Mouse (Mus musculus) liver, embryonic 14.5 days (tissue): ENCODE results near the gene Pax5. TPM values are rescaled to one million over a fixed set of nuclear protein-coding genes. Genes with fewer than 3 reads are reported as not detected.
A peak's percentile ranks its signal among the peaks of the same experiment; 100 is the strongest.

ENCODE experiments used
- ATAC-seq: fragments of 200-750 bp; cut with Nextera tagmentation; 2 replicates; pipeline ENCODE4 v1.8.0; 2017; ENCODE audit warnings: moderate number of reproducible peaks, mild to moderate bottlenecking, moderate library complexity; ENCODE audit not compliant: insufficient read depth
- DNase-seq, 3 experiments: peaks; one replicate each; pipeline ENCODE4 v3.0.0-alpha.2; 2012 to 2013; ENCODE audit warnings: low read depth in 3 of 3, low spot score in 3 of 3
- H3K27ac ChIP-seq: fragments of 300-500 bp; sonication (generic); 2 replicates; pipeline ENCODE4 v1.5.1; 2014; ENCODE audit warnings: moderate library complexity, mild to moderate bottlenecking, control low read depth, inconsistent platforms
- H3K27me3 ChIP-seq: fragments of 300-500 bp; sonication (generic); 2 replicates; pipeline ENCODE4 v1.6.1; 2014; ENCODE audit warnings: mild to moderate bottlenecking, low read length, moderate library complexity; ENCODE audit not compliant: control insufficient read depth, insufficient read depth
- H3K36me3 ChIP-seq: fragments of 300-500 bp; sonication (generic); replicated peaks from 2 replicates; pipeline ENCODE4 v1.6.1; 2014; ENCODE audit warnings: low read depth; ENCODE audit not compliant: control insufficient read depth, insufficient read depth
- H3K4me1 ChIP-seq, 2 experiments: fragments of 200-500 bp in 1 of 2; fragments of 300-500 bp in 1 of 2; sonication (generic) in 1 of 2; replicated peaks; 2 replicates each; pipeline ENCODE4 v1.6.1; 2012 to 2014; ENCODE audit warnings: antibody characterized with exemption in 1 of 2, inconsistent platforms in 1 of 2, low read length in 1 of 2; ENCODE audit not compliant: control insufficient read depth in 2 of 2, insufficient read depth in 2 of 2
- H3K4me2 ChIP-seq: fragments of 300-500 bp; sonication (generic); 2 replicates; pipeline ENCODE4 v1.6.1; 2014; ENCODE audit warnings: low read depth, mild to moderate bottlenecking, control low read depth, moderate library complexity
- H3K4me3 ChIP-seq, 2 experiments: fragments of 200-500 bp in 1 of 2; fragments of 300-500 bp in 1 of 2; sonication (generic) in 1 of 2; 2 replicates each; pipeline ENCODE4 v1.5.1; 2012 to 2014; ENCODE audit warnings: low read depth in 2 of 2, low read length in 2 of 2, mild to moderate bottlenecking in 2 of 2, control low read depth in 1 of 2, inconsistent platforms in 1 of 2, moderate library complexity in 1 of 2; ENCODE audit not compliant: insufficient read depth in 1 of 2
- H3K9ac ChIP-seq: fragments of 300-500 bp; sonication (generic); replicated peaks from 2 replicates; pipeline ENCODE4 v1.6.1; 2014; ENCODE audit warnings: mild to moderate bottlenecking, control low read depth, moderate library complexity
- H3K9me3 ChIP-seq: fragments of 300-500 bp; sonication (generic); 2 replicates; pipeline ENCODE4 v1.6.1; 2016; ENCODE audit warnings: low read length, mixed read lengths; ENCODE audit not compliant: control insufficient read depth
- CTCF ChIP-seq: IDR thresholded peaks from 2 replicates; pipeline ENCODE4 v1.5.1; 2016; ENCODE audit warnings: antibody characterized with exemption, low read depth, control low read depth
- EP300 ChIP-seq: IDR thresholded peaks from 2 replicates; pipeline ENCODE4 v1.6.1; 2016; ENCODE audit warnings: antibody characterized with exemption, low read depth
- WGBS: fragments of 180-500 bp; shearing (Covaris S2); extraction: QIAGEN DNeasy Blood & Tissue Kit; methylation state at CpG from one replicate; pipeline ENCODE4 v1.1.7; 2014; ENCODE audit not compliant: insufficient replicate concordance; 5-methylcytosine and 5-hydroxymethylcytosine counted together
- polyA plus RNA-seq, 2 experiments: library from polyadenylated mRNA; depleted of rRNA in 1 of 2; stranded (reverse) in 1 of 2; unstranded in 1 of 2; fragments of >200 nt; fragmentation: Nextera tagmentation in 1 of 2; extraction: Ambion mirVana in 1 of 2; gene quantifications; 2 replicates each; pipeline versions ENCODE4 v1.2.1 to v1.2.3; 2012 to 2014

Pax5 gene
- polyA plus RNA-seq, 2 experiments: 0.05 to 0.12 TPM

DNA sequence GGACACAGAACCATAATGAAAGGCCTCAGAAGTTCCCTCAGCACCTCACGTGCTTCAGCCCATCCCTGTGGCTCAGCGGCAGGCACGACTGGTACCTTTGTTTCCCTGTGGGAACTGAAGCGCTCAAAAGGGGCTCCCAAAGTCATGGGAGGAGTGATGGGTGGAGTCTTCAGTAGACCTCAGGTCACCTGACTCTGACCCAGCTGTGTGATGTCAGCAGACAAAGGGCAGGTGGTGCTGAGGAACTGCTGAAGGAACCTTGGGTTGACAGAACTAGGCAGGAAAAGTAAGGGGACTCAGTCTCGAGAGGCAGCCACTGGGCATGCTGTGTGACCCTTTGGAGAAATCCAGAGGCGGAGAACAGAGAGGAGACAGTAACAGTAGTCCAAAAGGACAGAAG lies 41.7 kb downstream of the Pax5 start:
- ATAC-seq: no peak
- H3K27ac ChIP-seq: no peak overlapping the region
- H3K9me3 ChIP-seq: no peaks in the 10 kb centered on the region
- H3K4me3 ChIP-seq: no peak overlapping the region
- no peak for DNase-seq
- H3K4me1 ChIP-seq: no peaks in the 10 kb centered on the region
- H3K9ac ChIP-seq: no peak overlapping the region
- peaks cover 22% of the 10 kb centered on the region for H3K27me3 ChIP-seq
- H3K36me3 ChIP-seq: no peaks in the 10 kb centered on the region
- no peak overlapping the region for H3K4me2 ChIP-seq
- TF ChIP-seq CTCF: no peak
- TF ChIP-seq EP300: no peak
- 56% methylated on average over 6 of the region's 6 CpGs for WGBS

DNA sequence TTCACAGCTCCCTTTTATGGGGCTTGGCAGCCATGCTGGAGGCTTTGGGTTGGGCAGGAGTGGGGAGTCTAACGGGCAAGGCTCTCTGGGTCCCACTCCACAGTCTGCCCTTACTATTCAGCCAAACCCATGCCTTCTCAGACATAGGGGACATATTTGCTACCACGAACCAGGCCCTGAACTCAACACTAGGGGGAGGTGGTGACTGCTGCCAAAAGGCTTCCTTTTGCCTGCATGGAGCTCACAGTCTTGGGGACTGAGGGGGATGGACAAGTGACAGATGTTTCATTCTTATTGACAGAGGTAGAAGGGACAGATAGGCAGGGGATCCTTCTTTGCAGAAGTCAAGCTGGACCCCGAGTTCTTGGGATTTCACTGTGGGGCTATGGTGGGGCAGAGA lies 42.1 kb downstream of the Pax5 start:
- DNase-seq: no peak
- Histone ChIP-seq H3K9me3 (no peaks in the 10 kb centered on the region), H3K27me3 (peaks cover 26% of the 10 kb centered on the region), H3K4me3 (no peak overlapping the region), H3K4me1 (no peaks in the 10 kb centered on the region), H3K36me3 (no peaks in the 10 kb centered on the region), H3K4me2 (no peak overlapping the region), H3K9ac (no peak overlapping the region), H3K27ac (no peak overlapping the region)
- no peak for ATAC-seq
- 43% methylated on average over 3 of the region's 3 CpGs for WGBS
- TF ChIP-seq CTCF (no peak; the same call in 1 of the 2 replicates), EP300 (no peak)

DNA sequence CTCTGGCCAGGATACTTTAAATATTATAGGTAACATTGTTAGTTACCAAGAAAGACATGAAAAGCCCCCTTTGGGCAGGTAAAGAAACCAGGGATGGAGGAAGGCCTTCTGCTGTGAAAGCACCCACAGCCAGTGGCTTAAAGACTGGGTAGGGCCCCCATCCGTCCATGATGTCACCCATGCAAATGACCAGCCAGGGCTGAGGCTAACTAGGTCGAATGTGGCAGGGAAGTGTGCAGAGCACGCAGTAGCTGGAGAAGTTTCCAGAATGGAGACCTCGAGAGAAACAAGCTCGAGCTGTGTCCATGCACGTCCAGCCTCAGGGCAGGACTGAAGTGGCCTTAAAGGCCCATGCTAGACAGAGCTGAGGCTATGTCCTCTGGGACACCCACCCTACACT lies 42.9 kb downstream of the Pax5 start:
- ATAC-seq (no peak), DNase-seq (no peak)
- WGBS: 62% methylated on average over 6 of the region's 6 CpGs

DNA sequence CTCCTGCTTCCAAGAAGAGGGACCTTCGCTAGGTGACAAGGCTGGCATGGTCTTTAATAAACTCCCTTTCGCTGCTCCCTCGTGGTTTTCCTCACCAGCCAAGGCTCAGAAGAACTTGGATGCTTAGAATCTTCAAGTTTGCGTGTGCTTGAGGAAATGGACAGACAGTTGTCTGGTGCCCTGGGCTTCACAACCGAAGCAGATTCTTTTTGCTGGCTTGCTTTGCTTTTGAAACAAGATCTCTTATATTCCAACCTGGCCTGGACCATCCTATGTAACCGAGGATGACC lies 45.6 kb downstream of the Pax5 start:
- H3K27me3 ChIP-seq: peaks cover 33% of the 10 kb centered on the region
- no peak overlapping the region for H3K27ac ChIP-seq
- H3K9ac ChIP-seq: no peak overlapping the region
- no peak for TF ChIP-seq EP300
- TF ChIP-seq CTCF: no peak
- H3K9me3 ChIP-seq: no peaks in the 10 kb centered on the region
- WGBS: 22% methylated on average over 6 of the region's 6 CpGs
- no peaks in the 10 kb centered on the region for H3K4me1 ChIP-seq
- no peak for DNase-seq
- H3K36me3 ChIP-seq: no peaks in the 10 kb centered on the region
- H3K4me3 ChIP-seq: peak overlapping the region in 1 of 2 experiments; percentile 34; a peak in 1 of 4 replicates
- peak overlapping the region; percentile 43 for H3K4me2 ChIP-seq
- no peak for ATAC-seq

More for the DNA sequence above, 42.9 kb downstream of the Pax5 start:
- peaks cover 33% of the 10 kb centered on the region for H3K27me3 ChIP-seq
- H3K27ac ChIP-seq: no peak overlapping the region
- H3K4me1 ChIP-seq: no peaks in the 10 kb centered on the region
- no peak overlapping the region for H3K9ac ChIP-seq
- no peak overlapping the region for H3K4me3 ChIP-seq
- TF ChIP-seq EP300 (no peak), CTCF (no peak)
- H3K9me3 ChIP-seq: no peaks in the 10 kb centered on the region
- no peak overlapping the region for H3K4me2 ChIP-seq
- no peaks in the 10 kb centered on the region for H3K36me3 ChIP-seq

DNA sequence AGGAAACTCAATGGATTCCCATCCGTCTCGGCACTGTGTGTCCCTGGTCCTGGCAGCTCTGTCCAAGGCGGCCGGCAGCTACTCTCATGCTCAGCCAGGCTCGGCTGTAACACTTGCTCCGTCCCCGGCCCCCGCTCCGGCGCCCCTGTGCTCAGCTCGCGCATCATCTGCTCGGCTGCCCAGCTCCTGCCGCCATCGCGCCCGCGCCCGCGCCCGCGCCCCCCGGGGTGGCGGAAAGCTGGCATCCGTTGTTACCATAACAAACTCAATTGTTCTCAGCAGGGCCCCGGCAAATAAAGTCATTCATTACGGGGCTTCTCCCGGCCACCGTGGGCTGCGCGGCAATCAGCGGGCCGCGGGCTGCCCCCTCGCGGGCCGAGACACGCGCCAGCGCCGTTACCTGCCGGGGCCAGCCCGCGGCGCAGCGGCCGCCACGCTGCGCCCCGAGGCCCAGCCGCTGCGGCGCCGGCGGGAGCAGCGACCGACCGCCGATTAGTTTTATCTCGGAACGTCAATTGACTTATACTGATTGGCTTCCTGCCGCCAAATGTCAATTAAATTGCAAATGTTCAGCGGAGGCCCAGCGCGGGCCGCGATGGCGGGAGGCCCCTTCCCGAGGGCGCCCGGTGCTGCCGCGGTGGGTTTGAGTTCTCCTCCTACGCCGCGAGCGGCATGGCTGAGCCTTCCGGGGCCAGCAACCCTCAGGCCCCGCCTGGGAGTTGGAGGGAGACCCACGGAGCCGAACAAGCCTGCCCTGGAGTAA lies 46.1 kb downstream of the Pax5 start:
- peak overlapping the region; percentile 43 for H3K4me2 ChIP-seq
- no peak for ATAC-seq
- WGBS: 1% methylated on average over 74 of the region's 81 CpGs
- peaks cover 33% of the 10 kb centered on the region for H3K27me3 ChIP-seq
- H3K9me3 ChIP-seq: no peaks in the 10 kb centered on the region
- H3K36me3 ChIP-seq: no peaks in the 10 kb centered on the region
- H3K4me1 ChIP-seq: no peaks in the 10 kb centered on the region
- TF ChIP-seq CTCF (no peak), EP300 (no peak)
- H3K27ac ChIP-seq: no peak overlapping the region
- DNase-seq: no peak
- no peak overlapping the region for H3K9ac ChIP-seq
- peak overlapping the region in 1 of 2 experiments; percentile 34; a peak in 2 of 4 replicates for H3K4me3 ChIP-seq
